Mouse (Mus musculus) myocyte (in vitro differentiated cells): ENCODE measurements around the gene Mpzl2. TPM values are rescaled to one million over a fixed set of nuclear protein-coding genes. Genes with fewer than 3 reads are reported as not detected.

Source experiments
- H3K27me3 ChIP-seq: one replicate; pipeline ENCODE4 v1.6.1; 2011; ENCODE audit not compliant: control insufficient read depth, insufficient read depth, insufficient read length
- H3K36me3 ChIP-seq: one replicate; pipeline ENCODE4 v1.6.1; 2011; ENCODE audit not compliant: control insufficient read depth, insufficient read depth
- H3K4me2 ChIP-seq: one replicate; pipeline ENCODE4 v1.6.1; 2011; ENCODE audit warnings: low read depth, control low read depth
- H3K4me3 ChIP-seq: one replicate; pipeline ENCODE4 v1.5.1; 2011; ENCODE audit warnings: mild to moderate bottlenecking, control low read depth, moderate library complexity
- H3K79me2 ChIP-seq: one replicate; pipeline ENCODE4 v1.6.1; 2011; ENCODE audit not compliant: control insufficient read depth, insufficient read depth
- H3ac ChIP-seq: one replicate; pipeline ENCODE4 v1.6.1; 2011; ENCODE audit not compliant: control insufficient read depth, insufficient read length
- CEBPB ChIP-seq: IDR thresholded peaks from 2 replicates; pipeline ENCODE4 v1.6.1; 2011; ENCODE audit warnings: mild to moderate bottlenecking, moderate library complexity; ENCODE audit not compliant: poor library complexity, insufficient read depth, severe bottlenecking
- E2F4 ChIP-seq: IDR thresholded peaks from one replicate; pipeline ENCODE4 v1.6.1; 2011; ENCODE audit warnings: mild to moderate bottlenecking, control low read depth, moderate library complexity; ENCODE audit not compliant: insufficient read depth
- MAX ChIP-seq: IDR thresholded peaks from one replicate; pipeline ENCODE4 v1.6.1; 2011; ENCODE audit warnings: low read depth, mild to moderate bottlenecking, control low read depth
- MYOD1 ChIP-seq, 3 experiments: IDR thresholded peaks; one replicate each; pipeline ENCODE4 v1.6.1; 2011; ENCODE audit warnings: control low read depth in 2 of 3, low read depth in 2 of 3, mild to moderate bottlenecking in 2 of 3, moderate library complexity in 1 of 3; ENCODE audit not compliant: insufficient read length in 2 of 3, control insufficient read depth in 1 of 3
- MYOG ChIP-seq, 3 experiments: IDR thresholded peaks; one replicate each; pipeline ENCODE4 v1.6.1; 2011; ENCODE audit warnings: control low read depth in 2 of 3, low read depth in 2 of 3, mild to moderate bottlenecking in 2 of 3; ENCODE audit not compliant: insufficient read length in 2 of 3, control insufficient read depth in 1 of 3, insufficient read depth in 1 of 3
- POLR2A ChIP-seq: IDR thresholded peaks from one replicate; pipeline ENCODE4 v1.6.1; 2011; ENCODE audit warnings: low read depth, mild to moderate bottlenecking, control low read depth, moderate library complexity; ENCODE audit not compliant: insufficient read length
- POLR2AphosphoS2 ChIP-seq: IDR thresholded peaks from one replicate; pipeline ENCODE4 v1.6.1; 2011; ENCODE audit warnings: low read depth, control low read depth; ENCODE audit not compliant: insufficient read length
- REST ChIP-seq: IDR thresholded peaks from one replicate; pipeline ENCODE4 v1.6.1; 2011; ENCODE audit warnings: mild to moderate bottlenecking, control low read depth, moderate library complexity; ENCODE audit not compliant: insufficient read depth, insufficient read length
- SRF ChIP-seq: IDR thresholded peaks from one replicate; pipeline ENCODE4 v1.6.1; 2011; ENCODE audit warnings: low read depth; ENCODE audit not compliant: control insufficient read depth, insufficient read length
- TCF12 ChIP-seq: IDR thresholded peaks from one replicate; pipeline ENCODE4 v1.6.1; 2011; ENCODE audit warnings: mild to moderate bottlenecking, control low read depth; ENCODE audit not compliant: poor library complexity, insufficient read depth, severe bottlenecking
- TCF3 ChIP-seq: IDR thresholded peaks from one replicate; pipeline ENCODE4 v1.6.1; 2011; ENCODE audit warnings: low read depth, control low read depth; ENCODE audit not compliant: insufficient read length
- USF1 ChIP-seq: IDR thresholded peaks from one replicate; pipeline ENCODE4 v1.6.1; 2011; ENCODE audit warnings: low read depth, mild to moderate bottlenecking, control low read depth, moderate library complexity
- polyA plus RNA-seq: library from polyadenylated mRNA; unstranded; fragments of >200 nt; fragmentation: generic; extraction: Trizol; gene quantifications from one replicate; pipeline ENCODE4 v1.2.1, GENCODE M21; 2012; ENCODE audit warnings: missing spikeins

Mpzl2 gene
- polyA plus RNA-seq, 1 experiment, result not detected

GRCm38 (mm10) chr9:45084556-45084955, 45.0 kb downstream of the Mpzl2 start:
- H3K4me3 ChIP-seq, result no peak overlapping the region
- no peak overlapping the region for H3K4me2 ChIP-seq
- no peaks in the 10 kb centered on the region for H3K36me3 ChIP-seq
- H3ac ChIP-seq, result no peak overlapping the region
- peaks cover 59% of the 10 kb centered on the region for H3K27me3 ChIP-seq
- H3K79me2 ChIP-seq, result no peaks in the 10 kb centered on the region
- TF ChIP-seq MYOG (IDR thresholded peaks at IDR 0.05; ENCODE audit: control insufficient read depth in 1 of 3, insufficient read depth in 1 of 3, insufficient read length in 2 of 3, low read depth in 2 of 3) (no peak), SRF (no peak)

GRCm38 (mm10) chr9:45085741-45086690, 46.4 kb downstream of the Mpzl2 start:
- no peaks in the 10 kb centered on the region for H3K79me2 ChIP-seq
- no peak overlapping the region for H3ac ChIP-seq
- H3K4me2 ChIP-seq, result no peak overlapping the region
- TF ChIP-seq MYOG (IDR thresholded peaks at IDR 0.05; ENCODE audit: control insufficient read depth in 1 of 3, insufficient read depth in 1 of 3, insufficient read length in 2 of 3, low read depth in 2 of 3) (no peak), TCF12 (no peak), POLR2A (no peak), SRF (no peak), REST (no peak), USF1 (no peak), MYOD1 (IDR thresholded peaks at IDR 0.05; ENCODE audit: control insufficient read depth in 1 of 3, insufficient read length in 2 of 3, low read depth in 2 of 3) (no peak), CEBPB (no peak)
- H3K4me3 ChIP-seq, result no peak overlapping the region
- H3K36me3 ChIP-seq, result no peaks in the 10 kb centered on the region
- peaks cover 65% of the 10 kb centered on the region for H3K27me3 ChIP-seq

- Histone ChIP-seq H3K36me3 (no peaks in the 10 kb centered on the region), H3ac (no peak overlapping the region), H3K4me2 (no peak overlapping the region), H3K27me3 (peaks cover 72% of the 10 kb centered on the region), H3K79me2 (no peaks in the 10 kb centered on the region), H3K4me3 (no peak overlapping the region)
- no peak for TF ChIP-seq USF1
- TF ChIP-seq E2F4, result no peak
- no peak for TF ChIP-seq TCF3
- no peak for TF ChIP-seq CEBPB
- TF ChIP-seq TCF12, result no peak
- no peak for TF ChIP-seq SRF
- TF ChIP-seq MYOG (IDR thresholded peaks at IDR 0.05; ENCODE audit: control insufficient read depth in 1 of 3, insufficient read depth in 1 of 3, insufficient read length in 2 of 3, low read depth in 2 of 3), result no peak
Measured at GRCm38 (mm10) chr9:45088040-45088439, 48.4 kb downstream of the Mpzl2 start.

DNA sequence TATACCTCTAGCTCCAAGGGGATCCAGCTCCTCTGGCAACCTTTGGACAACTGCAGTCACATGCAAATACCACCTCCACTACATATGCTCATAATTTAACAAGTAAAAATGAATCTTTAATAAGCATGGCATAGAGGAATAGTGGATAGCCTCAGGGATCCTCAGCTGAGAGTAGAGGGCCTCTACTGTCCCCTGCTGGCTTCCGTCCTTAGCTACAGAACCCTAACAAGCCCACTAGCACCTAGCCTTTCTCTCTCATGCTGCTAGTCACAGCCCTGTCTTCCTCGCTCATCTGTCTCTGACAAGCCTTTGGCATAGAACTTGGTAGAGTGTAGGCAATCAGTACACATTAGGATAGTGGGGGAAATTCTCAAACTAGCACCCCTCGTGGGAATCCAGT, 51.2 kb downstream of the Mpzl2 start:
- H3K79me2 ChIP-seq, result no peaks in the 10 kb centered on the region
- H3K4me2 ChIP-seq, result no peak overlapping the region
- TF ChIP-seq CEBPB, result no peak
- no peak for TF ChIP-seq TCF12
- TF ChIP-seq SRF, result no peak
- TF ChIP-seq MAX, result no peak
- TF ChIP-seq E2F4, result no peak
- TF ChIP-seq USF1, result no peak
- H3K36me3 ChIP-seq, result no peaks in the 10 kb centered on the region
- no peak overlapping the region for H3ac ChIP-seq
- H3K27me3 ChIP-seq, result peaks cover 73% of the 10 kb centered on the region
- no peak overlapping the region for H3K4me3 ChIP-seq

DNA sequence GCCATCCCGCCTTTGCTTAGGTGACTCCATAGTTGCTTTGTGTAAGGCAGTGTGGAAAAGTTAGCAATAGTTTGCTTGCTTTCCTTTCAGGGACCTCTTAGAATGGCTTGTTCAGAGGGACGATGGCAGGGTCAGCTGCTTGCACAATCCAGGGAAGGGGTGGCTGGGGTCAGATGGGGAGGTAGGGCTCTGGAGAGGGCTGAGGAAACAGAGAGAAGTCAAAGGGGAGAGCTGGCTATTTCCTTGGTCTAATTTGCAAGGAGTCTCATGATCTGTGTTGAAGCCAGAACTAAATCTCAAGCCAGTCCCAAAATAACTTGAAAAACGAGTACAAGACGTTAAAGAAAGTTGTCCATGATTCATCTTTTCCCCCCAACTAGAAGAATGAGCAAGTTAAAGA, 53.0 kb downstream of the Mpzl2 start:
- Histone ChIP-seq H3K79me2 (no peaks in the 10 kb centered on the region), H3K4me2 (no peak overlapping the region), H3ac (no peak overlapping the region), H3K4me3 (no peak overlapping the region), H3K36me3 (no peaks in the 10 kb centered on the region), H3K27me3 (peaks cover 68% of the 10 kb centered on the region)
- no peak for TF ChIP-seq CEBPB
- TF ChIP-seq POLR2AphosphoS2, result no peak
- no peak for TF ChIP-seq MYOG (IDR thresholded peaks at IDR 0.05; ENCODE audit: control insufficient read depth in 1 of 3, insufficient read depth in 1 of 3, insufficient read length in 2 of 3, low read depth in 2 of 3)
- TF ChIP-seq MYOD1 (IDR thresholded peaks at IDR 0.05; ENCODE audit: control insufficient read depth in 1 of 3, insufficient read length in 2 of 3, low read depth in 2 of 3), result no peak
- TF ChIP-seq E2F4, result no peak
- TF ChIP-seq REST, result no peak
- no peak for TF ChIP-seq SRF
